Mouse (Mus musculus) MEL (cell line): Measurements from ENCODE around the gene Ap1g1.

ENCODE experiments used
- CHD2 ChIP-seq: IDR thresholded peaks from 2 replicates; pipeline ENCODE4 v1.6.1; 2011; ENCODE audit warnings: low read length, improper control_type of control experiment
- CTCF ChIP-seq, 3 experiments: IDR thresholded peaks in 2 of 3; conservative IDR thresholded peaks in 1 of 3; 2 replicates each; pipeline ENCODE4 v1.5.1; 2011 to 2012; ENCODE audit warnings: low read length in 3 of 3, low read depth in 2 of 3, mild to moderate bottlenecking in 2 of 3, improper control_type of control experiment in 1 of 3, inconsistent platforms in 1 of 3, mixed read lengths in 1 of 3, moderate library complexity in 1 of 3; ENCODE audit not compliant: control insufficient read depth in 1 of 3, insufficient read depth in 1 of 3, poor library complexity in 1 of 3, severe bottlenecking in 1 of 3
- GABPA ChIP-seq: IDR thresholded peaks from 2 replicates; pipeline ENCODE4 v1.6.1; 2012; ENCODE audit warnings: low read depth, mild to moderate bottlenecking, inconsistent platforms, low read length, improper control_type of control experiment, moderate library complexity
- GATA1 ChIP-seq: IDR thresholded peaks from 2 replicates; pipeline ENCODE4 v1.6.1; 2011; ENCODE audit warnings: low read depth, low read length, improper control_type of control experiment
- HCFC1 ChIP-seq: IDR thresholded peaks from 2 replicates; pipeline ENCODE4 v1.6.1; 2012; ENCODE audit warnings: low read depth, mild to moderate bottlenecking, inconsistent platforms, low read length, improper control_type of control experiment, moderate library complexity
- JUND ChIP-seq: IDR thresholded peaks from 2 replicates; pipeline ENCODE4 v1.6.1; 2011; ENCODE audit warnings: low read depth, mild to moderate bottlenecking, improper control_type of control experiment, low read length
- MAFK ChIP-seq: IDR thresholded peaks from 2 replicates; pipeline ENCODE4 v1.6.1; 2011; ENCODE audit warnings: low read depth, mild to moderate bottlenecking, low read length, improper control_type of control experiment, borderline replicate concordance
- UBTF ChIP-seq: IDR thresholded peaks from 2 replicates; pipeline ENCODE4 v1.6.1; 2012; ENCODE audit warnings: low read depth, mild to moderate bottlenecking, inconsistent platforms, low read length, improper control_type of control experiment, moderate library complexity, borderline replicate concordance; ENCODE audit not compliant: insufficient read depth

DNA sequence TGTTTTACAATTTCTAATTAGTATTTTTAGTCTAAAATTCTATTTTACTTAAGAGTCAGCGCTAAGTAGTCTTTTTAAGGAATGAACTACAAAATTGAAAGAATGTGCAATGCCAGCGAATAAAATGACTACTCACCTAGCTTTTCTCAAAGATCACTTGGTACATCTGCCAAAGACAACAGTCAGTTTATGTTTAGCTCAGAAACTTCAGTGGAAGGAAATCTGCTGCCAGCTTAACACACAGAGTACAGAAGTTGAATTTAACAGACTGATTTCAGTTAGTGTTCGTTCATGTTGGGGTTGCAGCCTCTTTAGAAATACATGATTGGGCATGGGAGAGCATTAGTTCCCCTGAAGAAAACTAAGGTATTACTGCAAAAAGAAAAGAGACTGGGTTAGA, 25.4 kb downstream of the Ap1g1 start:
- TF ChIP-seq GATA1 (no peak), CTCF (IDR thresholded peaks at IDR 0.05 in 2 of 3, conservative IDR thresholded peaks at IDR 0.05 in 1 of 3; ENCODE audit: control insufficient read depth in 1 of 3, insufficient read depth in 1 of 3, low read depth in 2 of 3, low read length in 3 of 3, poor library complexity in 1 of 3, severe bottlenecking in 1 of 3) (no peak), UBTF (no peak), MAFK (no peak), JUND (no peak), CHD2 (no peak), HCFC1 (no peak), GABPA (no peak)
